Mouse (Mus musculus) brain, embryonic 14.5 days (tissue): ENCODE data around the gene Hint1.
"Not testable (repeated sequence)": the region's sequence is repeated elsewhere in the genome, so short reads cannot be mapped to it uniquely, and the experiment has no call there.

ENCODE experiments used
- CTCF ChIP-seq: fragments of 200-500 bp; IDR thresholded peaks from 2 replicates; pipeline ENCODE4 v1.5.1; 2012; ENCODE audit warnings: inconsistent platforms, mild to moderate bottlenecking, moderate library complexity, borderline replicate concordance; ENCODE audit not compliant: insufficient read depth, insufficient read length; ENCODE audit errors: extremely low read depth
- POLR2A ChIP-seq: fragments of 200-500 bp; IDR thresholded peaks from 2 replicates; pipeline ENCODE4 v1.6.1; 2012; ENCODE audit warnings: mild to moderate bottlenecking, inconsistent platforms, borderline replicate concordance; ENCODE audit not compliant: poor library complexity, insufficient read depth, insufficient read length, severe bottlenecking; ENCODE audit errors: extremely low read depth

DNA sequence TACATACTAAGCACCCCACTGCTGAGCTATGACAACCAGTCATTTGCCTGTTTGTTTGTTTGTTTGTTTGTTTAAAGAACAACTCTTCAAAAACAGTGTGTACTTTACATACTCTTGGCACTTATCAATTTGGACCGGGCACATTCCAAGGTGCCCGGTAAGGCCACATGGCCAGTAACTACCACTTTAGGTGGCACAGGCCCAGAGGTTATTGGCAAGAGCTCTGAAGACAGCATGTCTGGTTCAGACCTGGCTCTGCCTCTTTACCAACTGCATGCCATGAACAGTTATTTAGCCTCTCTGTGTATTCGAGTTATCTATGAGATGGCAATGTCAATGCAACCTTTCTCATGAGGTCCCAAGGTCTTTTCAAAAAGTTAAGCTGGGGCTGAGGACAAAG, 30.5 kb downstream of the Hint1 start:
- TF ChIP-seq POLR2A, CTCF: not testable (repeated sequence)
